Mouse (Mus musculus) cortical plate, adult 2 months (tissue): ENCODE results near the gene Higd1c. TPM values are rescaled to one million over a fixed set of nuclear protein-coding genes. Genes with fewer than 3 reads are reported as not detected.

Source experiments
- H3K27ac ChIP-seq: fragments of 200-500 bp; 2 replicates; pipeline ENCODE4 v1.5.1; 2012; ENCODE audit warnings: low read length, control low read depth, inconsistent platforms; ENCODE audit not compliant: insufficient read depth
- H3K4me1 ChIP-seq: fragments of 200-500 bp; 2 replicates; pipeline ENCODE4 v1.6.1; 2011; ENCODE audit warnings: low read length; ENCODE audit not compliant: control insufficient read depth, insufficient read depth
- H3K4me3 ChIP-seq: fragments of 200-500 bp; 2 replicates; pipeline ENCODE4 v1.5.1; 2011; ENCODE audit warnings: mild to moderate bottlenecking, low read length, control low read depth; ENCODE audit not compliant: insufficient read depth
- CTCF ChIP-seq: fragments of 200-500 bp; IDR thresholded peaks from 2 replicates; pipeline ENCODE4 v1.5.1; 2011; ENCODE audit warnings: mild to moderate bottlenecking, control low read depth, low read length; ENCODE audit not compliant: insufficient read depth; ENCODE audit errors: extremely low read depth
- POLR2A ChIP-seq: fragments of 200-500 bp; IDR thresholded peaks from 2 replicates; pipeline ENCODE4 v1.6.1; 2011; ENCODE audit warnings: mild to moderate bottlenecking, low read length, control low read depth; ENCODE audit not compliant: insufficient read depth; ENCODE audit errors: extremely low read depth
- polyA plus RNA-seq: library from polyadenylated mRNA; depleted of rRNA; stranded (reverse); fragments of >200 nt; gene quantifications from 2 replicates; pipeline ENCODE4 v1.2.3, GENCODE M21; 2012

Gene Higd1c
- polyA plus RNA-seq, 1 experiment: not detected

GRCm38 (mm10) chr15:100391066-100391465, 26.7 kb downstream of the Higd1c start:
- H3K27ac ChIP-seq: no peak overlapping the region

DNA sequence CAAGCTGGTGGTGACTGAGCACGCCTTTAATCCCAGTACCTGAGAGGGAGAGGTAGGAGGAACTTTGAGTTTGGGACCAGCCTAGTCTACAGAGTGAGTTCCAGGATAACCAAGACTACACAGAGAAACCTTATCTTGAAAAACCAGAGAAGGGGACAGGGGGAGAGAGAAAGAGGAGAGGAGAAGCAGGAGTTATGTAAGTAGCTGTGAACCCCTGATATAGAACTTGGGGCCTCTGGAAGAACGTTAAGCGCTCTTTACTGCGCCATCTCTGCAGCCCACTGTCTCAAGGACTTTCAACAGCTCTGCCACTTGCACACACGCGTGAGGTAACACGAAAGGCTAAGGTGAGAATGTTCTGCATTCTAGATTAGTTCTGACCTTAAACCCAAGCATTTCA, 27.3 kb downstream of the Higd1c start:
- no peak overlapping the region for H3K4me3 ChIP-seq
- no peaks in the 10 kb centered on the region for H3K4me1 ChIP-seq
- no peak for TF ChIP-seq POLR2A
- no peak for TF ChIP-seq CTCF
- H3K27ac ChIP-seq: no peak overlapping the region

More at GRCm38 (mm10) chr15:100391066-100391465, 26.7 kb downstream of the Higd1c start:
- Histone ChIP-seq H3K4me3 (no peak overlapping the region), H3K4me1 (no peaks in the 10 kb centered on the region)
- no peak for TF ChIP-seq POLR2A
- TF ChIP-seq CTCF: no peak

- TF ChIP-seq POLR2A: no peak
- no peak for TF ChIP-seq CTCF
- H3K27ac ChIP-seq: no peak overlapping the region
These were observed 28.7 kb downstream of the Higd1c start for GRCm38 (mm10) chr15:100393016-100393415.

DNA sequence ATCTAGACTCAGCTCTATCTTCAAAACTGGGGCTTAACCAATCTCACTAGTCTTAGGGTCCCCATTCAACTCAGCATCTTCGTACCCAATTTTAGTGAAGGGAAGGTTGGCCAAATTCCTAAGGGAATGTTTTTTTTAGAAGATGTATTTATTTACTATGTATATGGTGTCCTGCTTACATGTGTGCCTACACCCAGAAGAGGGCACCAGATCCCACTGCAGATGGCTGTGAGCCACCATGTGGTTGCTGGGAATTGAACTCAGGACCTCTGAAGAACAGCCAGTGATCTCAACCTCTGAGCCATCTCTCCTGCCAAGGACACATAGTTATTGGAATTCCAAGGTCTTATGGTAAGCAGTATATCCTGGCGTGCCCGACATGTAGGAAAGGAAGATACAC, 31.2 kb downstream of the Higd1c start:
- TF ChIP-seq CTCF (no peak), POLR2A (no peak)
- H3K4me1 ChIP-seq: no peaks in the 10 kb centered on the region
- H3K27ac ChIP-seq: no peak overlapping the region
- no peak overlapping the region for H3K4me3 ChIP-seq

More at GRCm38 (mm10) chr15:100393016-100393415, 28.7 kb downstream of the Higd1c start:
- Histone ChIP-seq H3K4me3 (no peak overlapping the region), H3K4me1 (no peaks in the 10 kb centered on the region)

- H3K4me3 ChIP-seq: no peak overlapping the region
- TF ChIP-seq POLR2A (no peak), CTCF (no peak)
- no peak overlapping the region for H3K27ac ChIP-seq
- H3K4me1 ChIP-seq: no peaks in the 10 kb centered on the region
These were observed 36.4 kb downstream of the Higd1c start for GRCm38 (mm10) chr15:100400592-100401250.

GRCm38 (mm10) chr15:100401811-100402210, 37.5 kb downstream of the Higd1c start:
- TF ChIP-seq POLR2A: no peak
- TF ChIP-seq CTCF: no peak
- no peak overlapping the region for H3K27ac ChIP-seq
- no peaks in the 10 kb centered on the region for H3K4me1 ChIP-seq
- H3K4me3 ChIP-seq: no peak overlapping the region

DNA sequence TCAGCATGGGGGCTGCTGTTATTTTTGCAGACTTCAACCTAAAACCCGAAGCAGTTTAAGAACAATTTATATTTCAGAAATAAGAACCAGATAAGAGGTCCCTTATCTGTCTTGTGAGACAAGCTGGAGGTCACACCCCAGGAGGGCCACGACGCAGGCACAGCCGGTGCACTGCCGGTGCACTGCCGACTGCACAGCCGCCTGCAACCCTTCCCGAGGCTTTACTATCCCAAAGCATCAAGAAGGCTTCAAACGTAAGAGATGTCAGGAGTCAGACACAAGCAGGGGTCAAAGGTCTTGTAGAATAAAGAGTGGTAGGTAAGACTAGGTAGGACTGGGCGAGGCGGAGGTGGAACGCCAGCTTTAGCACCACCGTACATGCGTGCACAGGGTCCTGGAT, 38.0 kb downstream of the Higd1c start:
- H3K27ac ChIP-seq: no peak overlapping the region
- TF ChIP-seq CTCF (no peak), POLR2A (no peak)
- no peaks in the 10 kb centered on the region for H3K4me1 ChIP-seq
- no peak overlapping the region for H3K4me3 ChIP-seq

DNA sequence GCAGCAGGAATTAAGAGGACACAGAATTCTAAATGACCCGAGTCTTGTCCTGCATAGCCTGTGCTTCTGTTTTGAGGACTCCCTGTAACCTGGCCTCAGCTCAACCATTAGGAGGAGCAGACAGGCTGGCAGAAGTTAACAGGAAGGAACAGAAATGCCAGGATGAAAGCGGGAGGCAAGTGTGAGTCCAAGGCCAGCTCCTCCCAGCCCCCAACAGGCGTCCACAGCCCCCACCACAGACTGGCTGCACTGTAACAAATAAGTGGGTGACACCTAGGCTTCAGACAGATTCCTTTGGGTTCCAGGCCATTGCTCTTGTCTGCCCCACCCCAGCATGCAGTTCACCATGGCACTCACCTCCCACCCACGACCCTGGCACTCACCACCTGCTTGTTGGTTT, 38.5 kb downstream of the Higd1c start:
- H3K27ac ChIP-seq: no peak overlapping the region
- no peaks in the 10 kb centered on the region for H3K4me1 ChIP-seq
- no peak overlapping the region for H3K4me3 ChIP-seq
- no peak for TF ChIP-seq CTCF
- no peak for TF ChIP-seq POLR2A

DNA sequence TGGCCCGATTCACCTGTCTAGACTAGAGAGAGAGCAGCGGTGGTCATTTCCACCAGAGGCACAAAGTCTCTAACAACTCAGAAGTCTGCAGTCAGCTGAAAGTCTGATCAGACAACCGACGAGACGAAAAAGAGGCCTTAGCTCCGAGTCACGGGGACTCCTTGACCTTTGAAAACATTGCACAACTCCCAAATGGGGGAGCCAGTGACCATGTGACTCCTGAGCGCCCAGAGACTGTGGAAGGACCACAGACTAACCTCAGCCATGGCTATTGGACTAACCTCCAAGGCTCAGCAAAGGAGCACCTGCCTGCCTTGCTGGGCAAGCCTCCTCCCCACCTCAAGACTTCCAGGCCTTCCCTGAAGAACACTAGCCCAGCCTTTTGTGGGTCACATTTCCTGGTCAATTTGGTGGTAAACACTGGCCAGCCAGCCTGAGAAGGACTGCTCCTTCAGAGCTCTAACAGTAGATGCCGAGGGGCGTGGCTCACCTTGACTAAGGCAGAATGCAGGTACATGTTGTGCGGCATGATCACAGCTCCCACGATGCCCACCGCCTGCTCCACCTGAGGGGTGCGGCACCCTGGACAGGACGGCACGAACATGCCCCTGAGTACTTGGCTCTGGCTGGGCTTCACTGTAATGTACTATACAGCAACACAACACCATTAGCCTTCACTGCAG, 39.1 kb downstream of the Higd1c start:
- H3K4me1 ChIP-seq: no peaks in the 10 kb centered on the region
- TF ChIP-seq CTCF: no peak
- TF ChIP-seq POLR2A: no peak
- no peak overlapping the region for H3K4me3 ChIP-seq
- no peak overlapping the region for H3K27ac ChIP-seq

DNA sequence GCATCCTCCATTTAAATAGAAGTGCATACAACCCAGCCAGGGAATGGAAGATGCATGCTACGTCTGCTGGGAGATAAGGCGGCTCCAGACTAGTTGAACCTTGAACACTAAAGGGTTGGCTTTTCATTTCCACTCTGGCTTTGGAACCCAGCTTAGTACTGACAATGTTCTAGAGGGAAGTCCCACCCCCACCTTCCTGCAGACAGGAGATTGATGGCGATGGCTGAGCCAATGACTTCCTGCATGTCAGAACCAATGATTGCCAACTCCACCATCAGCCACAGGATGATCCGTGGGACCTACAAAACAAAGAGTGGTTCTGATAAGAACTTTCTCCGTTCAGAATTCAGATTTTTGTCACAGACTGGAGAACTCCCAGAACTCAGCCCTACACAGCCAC, 41.7 kb downstream of the Higd1c start:
- TF ChIP-seq POLR2A (no peak), CTCF (no peak)
- no peak overlapping the region for H3K4me3 ChIP-seq
- H3K27ac ChIP-seq: no peak overlapping the region
- no peaks in the 10 kb centered on the region for H3K4me1 ChIP-seq
